Mouse (Mus musculus): ENCODE measurements around the gene H2al1a.

Gene H2al1a

DNA sequence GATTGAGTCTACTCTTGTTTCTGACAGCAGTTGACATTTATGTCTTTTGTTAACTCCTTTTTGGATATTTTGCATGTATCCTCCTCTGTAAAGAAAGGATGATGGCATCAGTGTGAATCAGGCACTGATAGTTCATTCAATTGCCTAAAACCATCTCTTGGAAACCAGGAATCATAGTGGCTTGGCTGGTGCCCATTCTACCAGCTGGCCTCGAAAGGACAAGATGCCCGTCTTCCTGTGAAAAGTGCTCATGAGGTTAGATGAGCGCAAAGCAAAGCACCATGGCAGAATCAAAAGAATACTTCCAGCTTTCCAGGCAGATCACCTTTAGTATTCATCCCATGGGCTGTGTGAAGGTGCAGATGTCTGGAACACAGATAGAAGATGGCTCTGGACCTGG lies 47.7 kb downstream of the H2al1a start:
- peak; percentile 10 for DNase-seq
